Mouse (Mus musculus): ENCODE measurements around the gene Brk1.

DNA sequence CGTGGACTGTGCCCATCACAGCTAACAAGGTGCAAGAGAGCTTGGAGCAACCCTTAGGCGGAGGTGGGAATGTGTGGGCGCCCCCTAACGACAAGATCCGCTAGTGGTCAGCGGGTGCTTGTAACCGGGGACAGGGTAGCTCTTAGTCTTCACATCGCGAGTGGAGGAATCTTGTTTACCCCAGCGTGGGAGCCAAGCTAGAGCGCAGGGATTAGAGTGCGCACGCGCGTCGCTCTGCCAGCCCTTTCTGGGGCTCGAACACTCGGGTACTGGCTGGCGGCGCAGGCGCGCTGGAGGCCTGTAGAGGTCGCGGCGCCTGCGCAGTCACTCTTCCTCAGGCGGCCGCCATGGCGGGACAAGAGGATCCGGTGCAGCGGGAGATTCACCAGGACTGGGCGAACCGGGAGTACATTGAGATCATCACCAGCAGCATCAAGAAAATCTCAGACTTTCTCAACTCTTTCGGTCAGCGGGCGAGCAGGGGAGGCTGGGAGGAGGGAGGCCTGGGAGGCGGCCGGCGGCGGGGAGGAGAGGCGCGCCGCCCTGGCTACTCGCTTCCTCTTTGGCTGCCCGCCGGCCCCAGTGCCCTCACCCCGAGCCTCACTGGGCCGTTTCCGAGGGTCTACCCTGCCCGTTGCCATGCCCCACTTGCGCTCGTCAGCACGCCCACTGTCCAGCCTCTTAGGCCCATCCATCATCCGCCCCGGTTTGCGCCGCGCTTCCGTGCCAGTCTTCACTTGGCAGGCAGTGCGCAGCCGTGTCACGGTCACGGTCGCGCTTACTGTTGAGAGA, at the start of gene Brk1:
- TF ChIP-seq CTCF (conservative IDR thresholded peaks at IDR 0.05 in 1 of 2, IDR thresholded peaks at IDR 0.05 in 1 of 2; ENCODE audit: low read depth in 2 of 2, low read length in 2 of 2) = peak in 1 of 2 experiments; percentile 54; a peak in 2 of 4 replicates
- TF ChIP-seq EP300 (IDR thresholded peaks at IDR 0.05; ENCODE audit: low read length) = no peak
- no peak for TF ChIP-seq ZKSCAN1 (IDR thresholded peaks at IDR 0.05; ENCODE audit: borderline replicate concordance, low read depth, low read length)
- peak; percentile 91 for TF ChIP-seq POLR2A (IDR thresholded peaks at IDR 0.05; ENCODE audit: low read depth, low read length)
- no peak for TF ChIP-seq RAD21 (IDR thresholded peaks at IDR 0.05; ENCODE audit: low read depth, low read length)
- peak; percentile 92 for TF ChIP-seq NELFE (IDR thresholded peaks at IDR 0.05; ENCODE audit: low read depth, low read length)
- TF ChIP-seq POLR2AphosphoS2 (IDR thresholded peaks at IDR 0.05; ENCODE audit: low read depth, low read length) = peak; percentile 78; the same call in 1 of the 2 replicates
- no peak for TF ChIP-seq SMC3 (IDR thresholded peaks at IDR 0.05; ENCODE audit: low read depth, low read length)
- TF ChIP-seq RCOR1 (conservative IDR thresholded peaks at IDR 0.05; ENCODE audit: low read depth, low read length) = peak; percentile 50; the same call in 1 of the 2 replicates
- TF ChIP-seq CHD2 (IDR thresholded peaks at IDR 0.05; ENCODE audit: low read length) = peak; percentile 36; the same call in 1 of the 2 replicates
